Mouse (Mus musculus): Measurements from ENCODE around the gene Wasf2. TPM values are rescaled to one million over a fixed set of nuclear protein-coding genes. Genes with fewer than 3 reads are reported as not detected.

Wasf2 gene
- polyA plus RNA-seq, 1 experiment from 2014 or later: 50.0 TPM

DNA sequence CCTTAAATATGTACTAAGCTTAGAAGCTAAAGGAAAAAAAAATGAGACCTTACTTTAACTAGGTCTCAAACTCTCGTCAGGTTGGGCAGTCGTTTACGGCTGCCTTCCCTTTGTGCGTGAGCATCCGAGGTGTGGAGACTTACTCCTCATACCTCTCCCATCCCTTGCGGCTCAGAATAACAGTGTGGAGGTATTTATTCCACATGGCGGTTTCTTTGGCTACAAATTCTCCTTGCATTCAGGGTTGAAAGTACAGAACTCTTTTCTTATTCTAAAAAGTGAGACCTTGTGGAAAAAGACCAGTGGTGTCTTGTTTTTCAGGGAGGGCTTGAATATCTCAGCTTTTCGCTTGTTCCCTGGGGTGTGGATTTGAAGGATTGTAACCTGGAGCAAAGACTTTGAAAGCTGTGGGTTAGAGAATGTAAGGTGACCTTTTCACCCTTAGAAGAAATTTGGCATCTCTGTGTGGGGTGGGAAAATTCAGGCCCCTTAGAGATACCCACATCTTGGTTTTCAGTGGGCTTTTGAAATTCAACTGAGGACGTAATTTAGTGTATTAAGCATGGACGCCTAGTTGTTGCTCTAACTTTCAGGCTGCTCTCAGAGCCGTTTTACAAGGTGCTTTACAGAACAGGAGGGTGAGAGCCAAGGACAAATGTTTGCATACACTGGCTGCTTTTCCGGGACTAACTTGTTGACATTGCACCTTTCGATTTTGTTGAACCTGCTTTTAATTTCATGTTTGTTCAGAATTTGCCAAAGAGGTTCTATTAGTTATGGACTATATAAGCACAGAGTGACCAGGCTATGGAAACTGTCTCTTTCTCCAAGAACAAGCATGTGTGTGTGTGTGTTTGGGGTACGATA, 54.0 kb downstream of the Wasf2 start:
- Histone ChIP-seq H3K4me2 (replicated peaks) (no peak overlapping the region), H3K4me3 (no peak overlapping the region), H3K36me3 (peaks cover 39% of the 10 kb centered on the region), H3K27me3 (no peaks in the 10 kb centered on the region), H3K4me1 (0 out of 2 replicates have a peak, but pooled peaks cover 9% of the 10 kb centered on the region), H3K27ac (replicated peaks) (0 out of 2 replicates have a peak overlapping the region, but pooled peaks have one; percentile 20), H3K9ac (replicated peaks) (no peak overlapping the region), H3K9me3 (no peaks in the 10 kb centered on the region)
- 63% methylated on average over 14 of the region's 14 CpGs for WGBS
- ATAC-seq (ENCODE audit: low FRiP score, low read depth): no peak

DNA sequence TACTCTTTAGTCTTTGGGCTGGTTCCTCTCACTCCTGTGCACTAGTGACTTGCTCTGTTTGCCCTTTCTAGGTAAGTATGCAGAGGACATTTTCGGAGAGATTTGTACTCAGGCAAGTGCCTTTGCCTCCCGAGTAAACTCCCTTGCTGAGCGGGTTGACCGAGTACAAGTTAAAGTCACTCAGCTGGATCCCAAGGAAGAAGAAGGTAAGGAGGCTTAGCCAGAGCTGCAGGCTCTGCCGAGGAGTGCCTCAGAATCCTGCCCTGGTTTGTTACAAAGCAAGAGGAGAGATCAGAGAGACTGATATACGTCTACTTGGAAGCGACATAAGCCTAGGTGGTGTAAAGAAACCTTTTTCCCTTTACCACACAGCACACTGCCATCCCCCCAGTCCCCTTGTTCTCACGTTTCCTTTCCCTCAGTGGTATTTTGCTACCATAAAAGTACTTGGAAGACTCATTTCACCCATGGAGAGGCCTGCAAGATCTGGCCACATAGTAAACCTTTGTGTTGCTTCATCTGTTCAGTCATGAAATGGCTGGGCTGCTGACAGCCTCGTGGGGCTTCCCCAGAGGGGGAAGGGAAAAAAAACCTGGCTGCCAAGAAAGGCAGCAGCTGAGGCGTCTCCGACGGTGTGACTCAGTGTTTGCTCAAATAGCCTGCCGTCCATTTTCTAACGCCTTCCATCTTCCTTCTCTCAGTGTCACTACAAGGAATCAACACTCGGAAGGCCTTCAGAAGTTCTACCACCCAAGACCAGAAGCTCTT, 54.8 kb downstream of the Wasf2 start:
- no peaks in the 10 kb centered on the region for H3K9me3 ChIP-seq
- peaks cover 12% of the 10 kb centered on the region; the same call in 1 of the 2 replicates for H3K4me1 ChIP-seq
- H3K27ac ChIP-seq (replicated peaks): peak overlapping the region; percentile 65
- 58% methylated on average over 15 of the region's 15 CpGs for WGBS
- H3K4me2 ChIP-seq (replicated peaks): no peak overlapping the region
- H3K4me3 ChIP-seq: no peak overlapping the region
- 0 out of 2 replicates have a peak overlapping the region, but pooled peaks have one; percentile 11 for H3K9ac ChIP-seq (replicated peaks)
- H3K36me3 ChIP-seq: peaks cover 46% of the 10 kb centered on the region
- ATAC-seq (ENCODE audit: low FRiP score, low read depth): no peak
- H3K27me3 ChIP-seq: no peaks in the 10 kb centered on the region

DNA sequence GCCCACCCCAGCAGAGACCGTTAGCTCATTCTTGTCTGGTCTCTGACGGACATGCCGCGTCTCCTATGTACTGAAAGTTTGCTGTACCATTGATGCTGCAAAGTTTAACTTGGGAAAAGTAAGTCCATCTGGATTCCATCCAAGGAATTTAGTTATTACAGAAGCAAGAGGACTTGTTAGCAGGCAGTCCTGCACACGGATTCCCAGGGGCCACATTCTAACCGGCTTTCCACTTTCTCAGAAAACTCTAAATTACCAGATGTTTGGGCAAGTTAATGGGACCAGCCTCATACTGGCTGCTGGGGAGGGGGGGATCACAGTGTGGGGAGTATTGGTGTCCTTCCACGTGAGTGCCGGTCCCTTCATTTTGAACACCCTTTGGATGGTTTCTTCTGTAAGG, 55.6 kb downstream of the Wasf2 start:
- no peak for ATAC-seq (ENCODE audit: low FRiP score, low read depth)
- H3K4me3 ChIP-seq: no peak overlapping the region
- peaks cover 12% of the 10 kb centered on the region; the same call in 1 of the 2 replicates for H3K4me1 ChIP-seq
- H3K36me3 ChIP-seq: peaks cover 54% of the 10 kb centered on the region
- no peaks in the 10 kb centered on the region for H3K9me3 ChIP-seq
- H3K27ac ChIP-seq (replicated peaks): no peak overlapping the region
- H3K27me3 ChIP-seq: no peaks in the 10 kb centered on the region
- 93% methylated on average over 8 of the region's 8 CpGs for whole genome bisulfite sequencing
- H3K4me2 ChIP-seq (replicated peaks): no peak overlapping the region
- H3K9ac ChIP-seq (replicated peaks): no peak overlapping the region

DNA sequence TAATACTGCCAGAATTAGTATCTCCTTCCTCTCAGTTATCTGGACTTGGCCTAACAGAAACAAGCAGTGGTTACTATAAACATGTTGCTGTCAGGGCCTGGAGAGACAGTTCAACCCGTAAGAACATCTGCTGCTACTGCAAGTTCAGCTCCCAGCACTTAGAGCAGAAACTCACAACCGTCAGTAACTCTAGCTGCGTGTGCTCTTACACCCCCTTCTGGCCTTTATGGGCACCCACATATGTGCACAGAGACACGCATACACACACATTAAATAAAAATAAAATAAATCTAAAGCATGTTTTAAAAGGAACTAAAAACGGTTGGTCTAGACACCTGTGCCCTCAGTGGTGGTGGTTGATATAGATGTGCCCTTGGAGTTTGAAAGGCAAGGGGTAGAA, 56.6 kb downstream of the Wasf2 start:
- Histone ChIP-seq H3K36me3 (peaks cover 62% of the 10 kb centered on the region), H3K9ac (replicated peaks) (no peak overlapping the region), H3K9me3 (no peaks in the 10 kb centered on the region), H3K27ac (replicated peaks) (no peak overlapping the region), H3K27me3 (no peaks in the 10 kb centered on the region), H3K4me3 (no peak overlapping the region), H3K4me1 (peaks cover 12% of the 10 kb centered on the region; the same call in 1 of the 2 replicates), H3K4me2 (replicated peaks) (no peak overlapping the region)
- WGBS: 93% methylated on average over 5 of the region's 5 CpGs
- ATAC-seq (ENCODE audit: low FRiP score, low read depth): no peak

DNA sequence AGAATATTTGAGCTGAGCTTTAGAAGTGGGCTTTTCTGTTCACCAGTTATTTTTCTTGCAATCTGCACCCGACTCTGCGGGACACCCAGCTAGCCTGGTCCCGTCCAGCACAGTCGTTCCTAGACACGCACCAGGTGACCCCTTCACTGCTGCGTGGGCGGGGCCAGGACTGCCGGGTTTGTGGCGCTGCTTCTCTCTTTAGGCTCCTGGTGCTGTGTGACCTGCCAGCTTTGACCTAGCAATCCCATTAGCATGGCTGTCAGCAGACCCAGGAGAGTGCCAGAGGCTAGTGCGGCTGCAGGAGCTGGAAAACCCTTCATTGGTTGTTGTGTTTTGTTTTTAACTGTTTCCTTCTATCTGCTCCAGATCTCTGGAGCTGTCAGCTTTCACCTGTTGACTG, 59.1 kb downstream of the Wasf2 start:
- WGBS: 58% methylated on average over 10 of the region's 10 CpGs
- no peak overlapping the region for H3K27ac ChIP-seq (replicated peaks)
- ATAC-seq (ENCODE audit: low FRiP score, low read depth): no peak
- no peak overlapping the region for H3K4me2 ChIP-seq (replicated peaks)
- no peaks in the 10 kb centered on the region for H3K9me3 ChIP-seq
- no peak overlapping the region for H3K9ac ChIP-seq (replicated peaks)
- H3K4me3 ChIP-seq: no peak overlapping the region
- H3K4me1 ChIP-seq: peaks cover 12% of the 10 kb centered on the region; the same call in 1 of the 2 replicates
- H3K27me3 ChIP-seq: no peaks in the 10 kb centered on the region
- peaks cover 84% of the 10 kb centered on the region for H3K36me3 ChIP-seq

DNA sequence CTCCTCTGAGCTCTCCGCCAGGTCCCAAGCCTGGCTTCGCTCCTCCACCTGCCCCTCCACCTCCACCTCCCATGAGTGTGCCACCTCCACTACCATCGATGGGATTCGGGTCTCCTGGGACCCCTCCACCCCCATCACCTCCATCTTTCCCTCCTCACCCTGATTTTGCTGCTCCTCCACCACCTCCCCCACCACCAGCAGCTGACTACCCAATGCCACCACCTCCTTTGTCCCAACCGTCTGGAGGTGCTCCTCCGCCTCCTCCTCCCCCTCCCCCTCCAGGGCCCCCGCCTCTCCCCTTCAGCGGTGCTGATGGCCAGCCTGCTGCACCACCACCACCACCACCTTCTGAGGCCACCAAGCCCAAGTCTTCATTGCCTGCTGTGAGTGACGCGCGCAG, 64.2 kb downstream of the Wasf2 start:
- H3K4me2 ChIP-seq (replicated peaks): no peak overlapping the region
- no peak overlapping the region for H3K9ac ChIP-seq (replicated peaks)
- 85% methylated on average over 11 of the region's 11 CpGs for WGBS
- H3K36me3 ChIP-seq: peaks cover 60% of the 10 kb centered on the region
- no peak overlapping the region for H3K27ac ChIP-seq (replicated peaks)
- H3K27me3 ChIP-seq: no peaks in the 10 kb centered on the region
- ATAC-seq (ENCODE audit: low FRiP score, low read depth): no peak
- H3K9me3 ChIP-seq: no peaks in the 10 kb centered on the region
- H3K4me3 ChIP-seq: no peak overlapping the region
- peaks cover 35% of the 10 kb centered on the region for H3K4me1 ChIP-seq

DNA sequence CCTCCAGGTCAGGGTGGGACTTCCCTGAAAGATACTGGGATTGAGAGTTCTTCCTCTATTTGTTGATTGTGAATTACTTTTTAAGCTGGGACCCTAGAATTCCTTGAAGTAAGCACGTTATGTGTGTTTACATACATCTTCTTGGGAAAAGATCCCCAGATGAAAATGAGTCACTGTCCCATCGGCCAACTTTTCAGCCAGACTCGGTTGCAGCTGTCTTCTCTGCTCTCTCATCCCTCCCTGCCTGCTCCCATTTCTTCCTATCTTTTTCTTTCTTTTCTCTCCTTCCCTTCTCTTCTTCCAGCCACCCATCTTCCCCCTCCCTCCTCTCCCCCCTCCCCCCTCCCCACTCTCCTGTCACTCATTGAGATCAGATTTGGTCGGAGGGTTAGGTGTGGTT, 64.7 kb downstream of the Wasf2 start:
- no peak for ATAC-seq (ENCODE audit: low FRiP score, low read depth)
- Histone ChIP-seq H3K4me3 (no peak overlapping the region), H3K4me1 (peaks cover 40% of the 10 kb centered on the region), H3K36me3 (peaks cover 56% of the 10 kb centered on the region), H3K27ac (replicated peaks) (no peak overlapping the region), H3K27me3 (no peaks in the 10 kb centered on the region), H3K9ac (replicated peaks) (no peak overlapping the region), H3K9me3 (no peaks in the 10 kb centered on the region), H3K4me2 (replicated peaks) (no peak overlapping the region)
- 67% methylated on average over 4 of the region's 4 CpGs for WGBS

DNA sequence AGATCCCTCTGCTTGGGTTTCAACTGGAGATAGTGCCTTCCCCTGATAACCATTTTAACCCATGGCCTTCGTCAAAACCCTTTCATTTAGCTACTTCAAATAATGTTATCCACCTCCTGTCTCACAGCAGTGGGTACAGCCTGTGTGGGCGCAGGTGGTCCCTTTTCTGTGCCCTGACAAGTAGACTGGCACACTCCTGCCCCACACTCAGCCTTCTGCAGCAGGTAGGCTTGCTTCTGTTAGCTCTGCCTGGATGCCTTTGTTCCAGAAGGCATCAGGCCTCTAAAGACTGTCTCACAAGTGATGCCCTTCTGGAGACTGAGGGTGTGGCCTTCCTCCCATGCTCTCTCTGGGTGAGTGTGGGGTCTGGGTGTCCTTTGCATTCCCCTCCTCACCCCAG, 65.8 kb downstream of the Wasf2 start:
- WGBS: 87% methylated on average over 2 of the region's 2 CpGs
- H3K4me1 ChIP-seq: peaks cover 52% of the 10 kb centered on the region
- H3K4me2 ChIP-seq (replicated peaks): no peak overlapping the region
- H3K27me3 ChIP-seq: no peaks in the 10 kb centered on the region
- H3K36me3 ChIP-seq: peaks cover 46% of the 10 kb centered on the region
- no peak overlapping the region for H3K4me3 ChIP-seq
- no peaks in the 10 kb centered on the region for H3K9me3 ChIP-seq
- H3K27ac ChIP-seq (replicated peaks): peak overlapping the region; percentile 82; the same call in 1 of the 2 replicates
- no peak overlapping the region for H3K9ac ChIP-seq (replicated peaks)
- no peak for ATAC-seq (ENCODE audit: low FRiP score, low read depth)

DNA sequence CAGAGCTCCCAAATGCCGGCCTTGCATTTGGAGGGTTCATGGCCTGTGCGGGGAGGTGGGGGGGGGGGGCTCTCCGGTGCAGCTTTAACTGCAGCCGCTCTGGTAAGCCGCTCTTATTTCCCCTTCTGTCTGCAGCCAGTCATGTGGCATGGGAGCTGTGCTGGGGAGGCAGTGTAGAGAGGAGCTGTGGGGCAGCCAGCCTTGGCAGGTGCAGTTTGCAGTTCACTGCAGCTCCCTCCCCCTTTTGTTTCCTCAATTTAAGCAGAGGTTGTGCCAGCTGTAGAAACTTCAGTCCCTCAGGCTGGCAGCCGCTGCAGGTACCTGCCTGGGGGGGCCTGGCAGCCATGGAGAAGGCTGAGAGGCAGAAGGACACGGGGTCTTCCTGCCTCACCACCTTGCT, 66.5 kb downstream of the Wasf2 start:
- Histone ChIP-seq H3K9me3 (no peaks in the 10 kb centered on the region), H3K36me3 (peaks cover 39% of the 10 kb centered on the region), H3K4me3 (no peak overlapping the region), H3K4me1 (peaks cover 54% of the 10 kb centered on the region), H3K27me3 (no peaks in the 10 kb centered on the region), H3K27ac (replicated peaks) (peak overlapping the region; percentile 82), H3K4me2 (replicated peaks) (no peak overlapping the region), H3K9ac (replicated peaks) (0 out of 2 replicates have a peak overlapping the region, but pooled peaks have one; percentile 11)
- WGBS: 23% methylated on average over 7 of the region's 7 CpGs
- no peak for ATAC-seq (ENCODE audit: low FRiP score, low read depth)

DNA sequence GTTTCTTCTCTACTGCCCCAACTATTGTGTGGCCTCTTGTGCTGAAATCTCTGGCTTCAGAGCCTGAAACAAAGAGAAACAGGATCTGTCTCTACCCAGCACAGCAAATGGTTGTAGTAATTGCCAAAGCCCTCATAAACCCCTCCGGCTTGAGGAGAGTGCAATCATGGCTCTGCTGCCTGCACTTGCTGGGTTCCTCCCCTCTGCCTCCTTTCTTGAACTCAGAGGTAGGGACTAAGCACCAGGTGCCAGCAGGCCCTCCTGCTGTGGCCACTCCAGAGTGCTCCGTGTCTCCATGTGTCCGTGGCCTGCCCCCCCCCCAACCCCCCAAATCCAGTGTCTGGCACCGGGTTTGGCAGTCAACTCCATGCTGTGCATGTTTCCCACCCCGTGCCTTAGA, 67.0 kb downstream of the Wasf2 start:
- 11% methylated on average over 5 of the region's 5 CpGs for WGBS
- no peaks in the 10 kb centered on the region for H3K27me3 ChIP-seq
- peak overlapping the region; percentile 82 for H3K27ac ChIP-seq (replicated peaks)
- ATAC-seq (ENCODE audit: low FRiP score, low read depth): no peak
- no peak overlapping the region for H3K4me3 ChIP-seq
- H3K36me3 ChIP-seq: peaks cover 34% of the 10 kb centered on the region
- peak overlapping the region; percentile 8; the same call in 1 of the 2 replicates for H3K9ac ChIP-seq (replicated peaks)
- H3K4me1 ChIP-seq: peaks cover 54% of the 10 kb centered on the region
- no peak overlapping the region for H3K4me2 ChIP-seq (replicated peaks)
- H3K9me3 ChIP-seq: no peaks in the 10 kb centered on the region

DNA sequence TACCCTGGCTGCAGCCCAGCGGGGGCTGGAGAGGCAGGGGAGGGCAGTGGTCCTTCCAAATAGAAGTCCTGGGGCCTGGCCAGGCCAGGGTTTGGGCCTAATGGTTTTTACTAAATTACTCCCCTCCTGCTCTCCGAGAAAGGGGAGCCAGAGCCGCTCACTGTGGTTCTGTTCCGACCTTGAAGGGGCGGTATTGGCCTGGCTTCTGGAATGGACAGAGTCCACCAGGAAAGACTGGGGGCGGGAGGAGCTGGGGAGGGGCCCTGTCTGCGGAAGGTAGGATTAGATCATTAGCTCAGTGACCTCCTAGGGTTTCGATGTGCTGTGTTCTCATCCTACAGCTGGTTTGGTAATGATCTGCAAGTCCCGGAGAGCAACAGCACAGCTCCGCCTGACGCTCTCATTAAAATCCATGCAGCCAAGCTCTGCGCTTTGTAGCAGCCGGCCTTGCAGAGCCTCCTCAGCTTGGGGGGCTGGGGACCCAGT, 67.5 kb downstream of the Wasf2 start:
- Histone ChIP-seq H3K27me3 (no peaks in the 10 kb centered on the region), H3K4me1 (peaks cover 54% of the 10 kb centered on the region), H3K4me2 (replicated peaks) (no peak overlapping the region), H3K36me3 (peaks cover 30% of the 10 kb centered on the region), H3K27ac (replicated peaks) (peak overlapping the region; percentile 82), H3K9ac (replicated peaks) (peak overlapping the region; percentile 8; the same call in 1 of the 2 replicates), H3K9me3 (no peaks in the 10 kb centered on the region), H3K4me3 (no peak overlapping the region)
- ATAC-seq (ENCODE audit: low FRiP score, low read depth): peak; percentile 63
- 15% methylated on average over 13 of the region's 13 CpGs for WGBS
